Mouse (Mus musculus): Measurements from ENCODE around the gene Pfn3. TPM values are rescaled to one million over a fixed set of nuclear protein-coding genes. Genes with fewer than 3 reads are reported as not detected.

Gene Pfn3
- polyA plus RNA-seq, 2 experiments: not detected

DNA sequence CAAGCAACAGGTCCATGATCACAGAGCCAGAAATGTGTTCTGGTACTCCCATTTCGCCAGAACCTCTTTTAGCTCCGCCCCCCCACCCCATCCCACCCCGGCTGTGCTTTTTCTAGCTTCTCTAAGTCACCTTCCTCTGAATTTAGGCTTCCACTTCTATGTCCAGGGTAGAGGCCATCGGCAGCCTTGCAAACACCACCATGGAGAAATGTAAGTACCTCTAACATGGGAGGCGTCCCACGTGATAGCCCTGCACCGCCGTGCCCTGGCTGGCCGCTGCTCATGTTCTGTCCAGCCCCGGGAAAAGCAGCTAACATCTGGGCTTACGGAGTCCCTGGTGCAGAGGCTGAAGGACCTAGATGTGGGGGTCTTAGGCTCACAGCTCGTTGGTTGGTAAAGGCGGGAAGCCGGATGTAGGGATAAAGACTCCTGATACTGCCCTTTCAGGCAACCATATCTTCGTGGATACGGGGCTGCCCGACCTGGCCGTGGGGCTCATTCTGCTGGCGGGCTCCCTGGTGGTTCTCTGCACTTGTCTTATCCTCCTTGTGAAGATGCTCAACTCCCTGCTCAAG, 6.4 kb downstream of the Pfn3 start:
- no peaks in the 10 kb centered on the region for H3K36me3 ChIP-seq (replicated peaks; ENCODE audit: control insufficient read depth, insufficient read depth, low read depth)
- no peak overlapping the region for H3K9ac ChIP-seq (replicated peaks)
- no peak for ATAC-seq (ENCODE audit: insufficient read depth)
- no peak overlapping the region for H3K4me3 ChIP-seq (ENCODE audit: insufficient read depth in 1 of 2, low read depth in 2 of 2, low read length in 2 of 2)
- no peak for TF ChIP-seq CTCF (IDR thresholded peaks at IDR 0.05; ENCODE audit: low read depth)
- H3K4me1 ChIP-seq (replicated peaks; ENCODE audit: control insufficient read depth in 2 of 2, insufficient read depth in 2 of 2, low read length in 1 of 2): 0 out of 4 replicates have a peak, but pooled peaks cover 0 to 2% of the 10 kb centered on the region in 2 experiments
- WGBS (ENCODE audit: insufficient replicate concordance): 64% methylated on average over 19 of the region's 19 CpGs
- H3K27ac ChIP-seq: no peak overlapping the region
- H3K27me3 ChIP-seq (ENCODE audit: control insufficient read depth, insufficient read depth, low read length): peaks cover 11% of the 10 kb centered on the region
- no peaks in the 10 kb centered on the region for H3K9me3 ChIP-seq (ENCODE audit: control insufficient read depth, low read length)
- DNase-seq (ENCODE audit: low read depth in 3 of 3, low spot score in 3 of 3): no peak
- no peak overlapping the region for H3K4me2 ChIP-seq (ENCODE audit: low read depth)

DNA sequence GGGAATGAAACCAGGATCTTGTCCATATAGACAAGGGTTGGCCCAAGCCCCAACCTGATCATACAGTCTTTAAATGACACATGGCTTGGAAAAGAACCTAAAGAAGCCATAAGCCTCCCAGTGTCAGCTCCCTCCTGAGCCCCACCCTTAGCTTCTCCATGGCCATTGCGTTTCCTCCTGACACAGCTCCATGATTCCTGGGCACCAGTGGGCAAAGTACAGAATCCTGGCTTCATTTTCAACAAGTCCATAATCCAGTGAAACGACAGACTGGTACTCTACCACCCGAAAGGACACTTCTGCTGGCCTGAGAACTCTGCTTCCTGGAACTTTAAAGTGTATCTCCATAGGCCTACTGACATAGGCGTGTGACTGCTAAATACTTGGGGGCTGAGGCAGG, 7.7 kb downstream of the Pfn3 start:
- no peak overlapping the region for H3K27ac ChIP-seq
- no peaks in the 10 kb centered on the region for H3K36me3 ChIP-seq (replicated peaks; ENCODE audit: control insufficient read depth, insufficient read depth, low read depth)
- 0 out of 4 replicates have a peak, but pooled peaks cover 0 to 2% of the 10 kb centered on the region in 2 experiments for H3K4me1 ChIP-seq (replicated peaks; ENCODE audit: control insufficient read depth in 2 of 2, insufficient read depth in 2 of 2, low read length in 1 of 2)
- no peak for TF ChIP-seq CTCF (IDR thresholded peaks at IDR 0.05; ENCODE audit: low read depth)
- no peak for TF ChIP-seq EP300 (IDR thresholded peaks at IDR 0.05; ENCODE audit: low read depth)
- 53% methylated on average over 4 of the region's 4 CpGs for WGBS (ENCODE audit: insufficient replicate concordance)
- DNase-seq (ENCODE audit: low read depth in 3 of 3, low spot score in 3 of 3) (no peak), ATAC-seq (ENCODE audit: insufficient read depth) (no peak)
- no peaks in the 10 kb centered on the region for H3K9me3 ChIP-seq (ENCODE audit: control insufficient read depth, low read length)
- no peak overlapping the region for H3K9ac ChIP-seq (replicated peaks)
- no peak overlapping the region for H3K4me3 ChIP-seq (ENCODE audit: insufficient read depth in 1 of 2, low read depth in 2 of 2, low read length in 2 of 2)
- H3K4me2 ChIP-seq (ENCODE audit: low read depth): no peak overlapping the region
- peaks cover 11% of the 10 kb centered on the region for H3K27me3 ChIP-seq (ENCODE audit: control insufficient read depth, insufficient read depth, low read length)

DNA sequence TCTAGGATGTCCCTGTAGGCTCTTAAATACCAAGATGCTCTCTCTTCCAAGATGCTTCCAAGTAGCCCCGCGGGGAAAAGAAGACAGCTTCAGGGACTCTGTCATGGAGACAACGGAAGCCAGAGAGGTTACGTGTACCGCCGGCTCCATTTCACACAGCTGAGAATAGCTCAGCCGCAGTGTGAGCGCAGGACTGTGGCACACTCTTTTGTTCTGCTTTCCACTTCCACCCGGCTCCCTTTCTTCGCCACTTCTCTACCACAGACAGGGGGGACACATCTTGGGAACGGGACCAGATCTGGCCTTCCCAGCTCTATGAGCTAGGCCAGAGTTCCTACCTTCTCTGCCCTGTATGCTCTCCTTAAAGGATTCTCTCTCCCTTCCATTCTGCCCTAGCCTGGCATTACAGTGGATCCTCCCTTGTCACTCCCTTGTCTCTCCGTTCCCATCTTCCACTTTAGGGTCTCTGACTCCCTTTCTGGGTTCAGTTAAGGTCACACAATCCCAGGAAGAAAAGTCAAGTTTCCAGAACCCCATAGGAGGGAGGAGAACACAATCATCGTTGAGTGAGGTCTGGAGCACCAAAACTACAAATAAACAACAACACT, 9.1 kb downstream of the Pfn3 start:
- no peak for ATAC-seq (ENCODE audit: insufficient read depth)
- H3K36me3 ChIP-seq (replicated peaks; ENCODE audit: control insufficient read depth, insufficient read depth, low read depth): no peaks in the 10 kb centered on the region
- no peak for TF ChIP-seq EP300 (IDR thresholded peaks at IDR 0.05; ENCODE audit: low read depth)
- no peak for TF ChIP-seq CTCF (IDR thresholded peaks at IDR 0.05; ENCODE audit: low read depth)
- H3K4me2 ChIP-seq (ENCODE audit: low read depth): no peak overlapping the region
- DNase-seq (ENCODE audit: low read depth in 3 of 3, low spot score in 3 of 3): no peak
- H3K9me3 ChIP-seq (ENCODE audit: control insufficient read depth, low read length): no peaks in the 10 kb centered on the region
- H3K27ac ChIP-seq: no peak overlapping the region
- no peak overlapping the region for H3K4me3 ChIP-seq (ENCODE audit: insufficient read depth in 1 of 2, low read depth in 2 of 2, low read length in 2 of 2)
- H3K9ac ChIP-seq (replicated peaks): no peak overlapping the region
- peaks cover 11% of the 10 kb centered on the region for H3K27me3 ChIP-seq (ENCODE audit: control insufficient read depth, insufficient read depth, low read length)
- H3K4me1 ChIP-seq (replicated peaks; ENCODE audit: control insufficient read depth in 2 of 2, insufficient read depth in 2 of 2, low read length in 1 of 2): 0 out of 4 replicates have a peak, but pooled peaks cover 0 to 2% of the 10 kb centered on the region in 2 experiments
- WGBS (ENCODE audit: insufficient replicate concordance): 25% methylated on average over 13 of the region's 13 CpGs

DNA sequence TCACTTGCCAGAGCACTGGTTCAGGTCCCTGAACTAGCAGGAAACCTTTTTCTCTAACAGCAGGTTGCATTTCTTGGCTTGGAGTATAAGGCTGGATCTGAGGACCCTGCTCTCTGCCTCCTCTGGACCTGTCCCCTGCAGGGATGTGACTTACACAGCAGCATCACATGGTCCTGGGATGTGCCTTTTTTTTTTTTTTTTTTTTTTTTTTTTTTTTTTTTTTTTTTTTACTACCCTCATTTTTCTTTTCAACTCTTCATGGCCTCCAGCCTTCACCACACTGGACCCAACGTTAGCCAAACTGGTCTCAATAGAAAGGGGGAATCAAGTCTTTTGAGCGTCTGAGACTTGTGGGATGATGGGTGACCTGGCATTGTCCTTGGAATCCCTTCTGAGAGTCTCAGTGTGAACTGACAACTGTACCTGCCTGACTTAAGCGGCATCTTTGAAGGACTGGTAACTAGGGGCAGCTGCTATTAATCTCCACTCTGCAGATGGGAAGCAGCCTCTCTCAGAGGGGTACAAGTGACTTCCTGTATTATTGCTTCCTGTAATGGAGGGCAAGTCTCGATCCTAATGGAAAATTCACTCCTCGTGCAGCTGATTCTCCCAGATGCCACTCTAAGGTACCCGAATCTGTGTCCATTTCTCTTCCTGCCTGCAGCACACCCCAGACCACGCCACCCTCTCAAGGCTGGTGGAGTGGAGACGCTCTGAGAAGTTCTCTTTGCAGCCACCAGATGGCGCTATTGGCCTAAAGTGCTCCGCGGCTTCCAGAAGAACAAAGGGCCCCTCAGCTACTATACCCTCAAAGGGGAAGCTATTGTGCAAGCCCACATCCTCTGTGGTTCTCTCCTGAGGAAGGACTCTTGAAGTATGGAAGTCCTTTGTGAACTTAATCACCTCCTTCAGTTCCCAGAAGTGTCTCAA, 9.9 kb downstream of the Pfn3 start:
- Histone ChIP-seq H3K4me2 (ENCODE audit: low read depth) (no peak overlapping the region), H3K9ac (replicated peaks) (no peak overlapping the region), H3K4me1 (replicated peaks; ENCODE audit: control insufficient read depth in 2 of 2, insufficient read depth in 2 of 2, low read length in 1 of 2) (0 out of 4 replicates have a peak, but pooled peaks cover 0 to 2% of the 10 kb centered on the region in 2 experiments), H3K27me3 (ENCODE audit: control insufficient read depth, insufficient read depth, low read length) (peaks cover 11% of the 10 kb centered on the region), H3K9me3 (ENCODE audit: control insufficient read depth, low read length) (no peaks in the 10 kb centered on the region), H3K4me3 (ENCODE audit: insufficient read depth in 1 of 2, low read depth in 2 of 2, low read length in 2 of 2) (no peak overlapping the region), H3K36me3 (replicated peaks; ENCODE audit: control insufficient read depth, insufficient read depth, low read depth) (no peaks in the 10 kb centered on the region), H3K27ac (no peak overlapping the region)
- DNase-seq (ENCODE audit: low read depth in 3 of 3, low spot score in 3 of 3) (peak; percentile 42 to 59 (median 52)), ATAC-seq (ENCODE audit: insufficient read depth) (peak; percentile 68; the same call in 1 of the 2 replicates)
- TF ChIP-seq EP300 (IDR thresholded peaks at IDR 0.05; ENCODE audit: low read depth) (no peak), CTCF (IDR thresholded peaks at IDR 0.05; ENCODE audit: low read depth) (peak; percentile 95)
- 9% methylated on average over 11 of the region's 11 CpGs for WGBS (ENCODE audit: insufficient replicate concordance)

All from liver, embryonic 14.5 days (tissue).